Mouse (Mus musculus): ENCODE results near the gene Thsd7a. TPM values are rescaled to one million over a fixed set of nuclear protein-coding genes. Genes with fewer than 3 reads are reported as not detected.
A peak's percentile ranks its signal among the peaks of the same experiment; 100 is the strongest.

Thsd7a gene
- polyA plus RNA-seq, 1 experiment from 2014 or later, result 2.5 TPM

- no peak overlapping the region for H3K4me3 ChIP-seq (ENCODE audit: low read depth, low read length)
- no peaks in the 10 kb centered on the region for H3K36me3 ChIP-seq (ENCODE audit: control insufficient read depth, insufficient read depth, low read length)
- no peak overlapping the region for H3K4me2 ChIP-seq
- H3K4me1 ChIP-seq (ENCODE audit: control insufficient read depth, insufficient read depth, low read length), result no peaks in the 10 kb centered on the region
- no peak overlapping the region for H3K9ac ChIP-seq (ENCODE audit: low read depth, low read length)
- WGBS (ENCODE audit: insufficient replicate concordance), result 61% methylated on average over 4 of the region's 4 CpGs
- ATAC-seq (replicated peaks; ENCODE audit: insufficient number of reproducible peaks, low FRiP score, low TSS enrichment), result no peak
- no peak overlapping the region for H3K27ac ChIP-seq (ENCODE audit: low read depth, low read length)
- H3K9me3 ChIP-seq (replicated peaks; ENCODE audit: control insufficient read depth, low read length), result no peaks in the 10 kb centered on the region
- no peaks in the 10 kb centered on the region for H3K27me3 ChIP-seq (ENCODE audit: control insufficient read depth, insufficient read depth, low read length)
Measured at GRCm38 (mm10) chr6:12416976-12417375, 332.2 kb downstream of the Thsd7a start.

- no peaks in the 10 kb centered on the region for H3K36me3 ChIP-seq (ENCODE audit: control insufficient read depth, insufficient read depth, low read length)
- ATAC-seq (replicated peaks; ENCODE audit: insufficient number of reproducible peaks, low FRiP score, low TSS enrichment), result no peak
- H3K9me3 ChIP-seq (replicated peaks; ENCODE audit: control insufficient read depth, low read length), result no peaks in the 10 kb centered on the region
- H3K4me1 ChIP-seq (ENCODE audit: control insufficient read depth, insufficient read depth, low read length), result no peaks in the 10 kb centered on the region
- no peaks in the 10 kb centered on the region for H3K27me3 ChIP-seq (ENCODE audit: control insufficient read depth, insufficient read depth, low read length)
- WGBS (ENCODE audit: insufficient replicate concordance), result 75% methylated on average over 2 of the region's 2 CpGs
- no peak overlapping the region for H3K27ac ChIP-seq (ENCODE audit: low read depth, low read length)
- H3K9ac ChIP-seq (ENCODE audit: low read depth, low read length), result no peak overlapping the region
- H3K4me2 ChIP-seq, result no peak overlapping the region
- H3K4me3 ChIP-seq (ENCODE audit: low read depth, low read length), result no peak overlapping the region
Measured at GRCm38 (mm10) chr6:12404441-12404840, 344.8 kb downstream of the Thsd7a start.

GRCm38 (mm10) chr6:12402996-12403395 is 346.2 kb downstream of the Thsd7a start:
- ATAC-seq (replicated peaks; ENCODE audit: insufficient number of reproducible peaks, low FRiP score, low TSS enrichment), result no peak
- H3K27me3 ChIP-seq (ENCODE audit: control insufficient read depth, insufficient read depth, low read length), result no peaks in the 10 kb centered on the region
- 98% methylated on average over 1 of the region's 1 CpGs for WGBS (ENCODE audit: insufficient replicate concordance)
- H3K9me3 ChIP-seq (replicated peaks; ENCODE audit: control insufficient read depth, low read length), result no peaks in the 10 kb centered on the region
- no peak overlapping the region for H3K27ac ChIP-seq (ENCODE audit: low read depth, low read length)
- H3K4me2 ChIP-seq, result no peak overlapping the region
- H3K4me1 ChIP-seq (ENCODE audit: control insufficient read depth, insufficient read depth, low read length), result no peaks in the 10 kb centered on the region
- H3K36me3 ChIP-seq (ENCODE audit: control insufficient read depth, insufficient read depth, low read length), result no peaks in the 10 kb centered on the region
- no peak overlapping the region for H3K4me3 ChIP-seq (ENCODE audit: low read depth, low read length)
- H3K9ac ChIP-seq (ENCODE audit: low read depth, low read length), result no peak overlapping the region

- ATAC-seq (replicated peaks; ENCODE audit: insufficient number of reproducible peaks, low FRiP score, low TSS enrichment), result no peak
- H3K9me3 ChIP-seq (replicated peaks; ENCODE audit: control insufficient read depth, low read length), result no peaks in the 10 kb centered on the region
- 77% methylated on average over 8 of the region's 8 CpGs for WGBS (ENCODE audit: insufficient replicate concordance)
- no peak overlapping the region for H3K4me3 ChIP-seq (ENCODE audit: low read depth, low read length)
- no peaks in the 10 kb centered on the region for H3K27me3 ChIP-seq (ENCODE audit: control insufficient read depth, insufficient read depth, low read length)
- no peak overlapping the region for H3K27ac ChIP-seq (ENCODE audit: low read depth, low read length)
- H3K9ac ChIP-seq (ENCODE audit: low read depth, low read length), result no peak overlapping the region
- no peaks in the 10 kb centered on the region for H3K4me1 ChIP-seq (ENCODE audit: control insufficient read depth, insufficient read depth, low read length)
- no peaks in the 10 kb centered on the region for H3K36me3 ChIP-seq (ENCODE audit: control insufficient read depth, insufficient read depth, low read length)
- H3K4me2 ChIP-seq, result no peak overlapping the region
Measured at GRCm38 (mm10) chr6:12397776-12398522, 351.3 kb downstream of the Thsd7a start.

- Histone ChIP-seq H3K9me3 (replicated peaks; ENCODE audit: control insufficient read depth, low read length) (no peaks in the 10 kb centered on the region), H3K4me1 (ENCODE audit: control insufficient read depth, insufficient read depth, low read length) (no peaks in the 10 kb centered on the region), H3K27me3 (ENCODE audit: control insufficient read depth, insufficient read depth, low read length) (no peaks in the 10 kb centered on the region), H3K4me3 (ENCODE audit: low read depth, low read length) (no peak overlapping the region), H3K4me2 (no peak overlapping the region), H3K9ac (ENCODE audit: low read depth, low read length) (no peak overlapping the region), H3K36me3 (ENCODE audit: control insufficient read depth, insufficient read depth, low read length) (no peaks in the 10 kb centered on the region), H3K27ac (ENCODE audit: low read depth, low read length) (no peak overlapping the region)
- 42% methylated on average over 2 of the region's 2 CpGs for WGBS (ENCODE audit: insufficient replicate concordance)
- peak; percentile 22; the same call in 1 of the 2 replicates for ATAC-seq (replicated peaks; ENCODE audit: insufficient number of reproducible peaks, low FRiP score, low TSS enrichment)
Measured at GRCm38 (mm10) chr6:12393574-12394380, 355.4 kb downstream of the Thsd7a start.

- WGBS (ENCODE audit: insufficient replicate concordance), result 81% methylated on average over 1 of the region's 1 CpGs
- no peak overlapping the region for H3K27ac ChIP-seq (ENCODE audit: low read depth, low read length)
- H3K9me3 ChIP-seq (replicated peaks; ENCODE audit: control insufficient read depth, low read length), result no peaks in the 10 kb centered on the region
- H3K9ac ChIP-seq (ENCODE audit: low read depth, low read length), result no peak overlapping the region
- no peak overlapping the region for H3K4me3 ChIP-seq (ENCODE audit: low read depth, low read length)
- H3K36me3 ChIP-seq (ENCODE audit: control insufficient read depth, insufficient read depth, low read length), result no peaks in the 10 kb centered on the region
- no peaks in the 10 kb centered on the region for H3K4me1 ChIP-seq (ENCODE audit: control insufficient read depth, insufficient read depth, low read length)
- no peak overlapping the region for H3K4me2 ChIP-seq
- H3K27me3 ChIP-seq (ENCODE audit: control insufficient read depth, insufficient read depth, low read length), result no peaks in the 10 kb centered on the region
- ATAC-seq (replicated peaks; ENCODE audit: insufficient number of reproducible peaks, low FRiP score, low TSS enrichment), result no peak
Measured at GRCm38 (mm10) chr6:12386731-12387130, 362.5 kb downstream of the Thsd7a start.

GRCm38 (mm10) chr6:12385591-12385990 is 363.6 kb downstream of the Thsd7a start:
- WGBS (ENCODE audit: insufficient replicate concordance), result 72% methylated on average over 3 of the region's 3 CpGs
- Histone ChIP-seq H3K36me3 (ENCODE audit: control insufficient read depth, insufficient read depth, low read length) (no peaks in the 10 kb centered on the region), H3K4me2 (no peak overlapping the region), H3K4me3 (ENCODE audit: low read depth, low read length) (no peak overlapping the region), H3K9ac (ENCODE audit: low read depth, low read length) (no peak overlapping the region), H3K27me3 (ENCODE audit: control insufficient read depth, insufficient read depth, low read length) (no peaks in the 10 kb centered on the region), H3K4me1 (ENCODE audit: control insufficient read depth, insufficient read depth, low read length) (no peaks in the 10 kb centered on the region), H3K27ac (ENCODE audit: low read depth, low read length) (no peak overlapping the region), H3K9me3 (replicated peaks; ENCODE audit: control insufficient read depth, low read length) (no peaks in the 10 kb centered on the region)
- ATAC-seq (replicated peaks; ENCODE audit: insufficient number of reproducible peaks, low FRiP score, low TSS enrichment), result no peak

GRCm38 (mm10) chr6:12381136-12381778 is 368.0 kb downstream of the Thsd7a start:
- no peak overlapping the region for H3K4me3 ChIP-seq (ENCODE audit: low read depth, low read length)
- H3K36me3 ChIP-seq (ENCODE audit: control insufficient read depth, insufficient read depth, low read length), result no peaks in the 10 kb centered on the region
- no peak overlapping the region for H3K9ac ChIP-seq (ENCODE audit: low read depth, low read length)
- 92% methylated on average over 6 of the region's 6 CpGs for WGBS (ENCODE audit: insufficient replicate concordance)
- no peak overlapping the region for H3K4me2 ChIP-seq
- H3K27me3 ChIP-seq (ENCODE audit: control insufficient read depth, insufficient read depth, low read length), result no peaks in the 10 kb centered on the region
- no peaks in the 10 kb centered on the region for H3K9me3 ChIP-seq (replicated peaks; ENCODE audit: control insufficient read depth, low read length)
- H3K4me1 ChIP-seq (ENCODE audit: control insufficient read depth, insufficient read depth, low read length), result no peaks in the 10 kb centered on the region
- no peak overlapping the region for H3K27ac ChIP-seq (ENCODE audit: low read depth, low read length)
- no peak for ATAC-seq (replicated peaks; ENCODE audit: insufficient number of reproducible peaks, low FRiP score, low TSS enrichment)
